Mouse (Mus musculus) liver, embryonic 14.5 days (tissue): ENCODE results near the gene Nme6. TPM values are rescaled to one million over a fixed set of nuclear protein-coding genes. Genes with fewer than 3 reads are reported as not detected.
A peak's percentile ranks its signal among the peaks of the same experiment; 100 is the strongest.

Experiments
- ATAC-seq: fragments of 200-750 bp; cut with Nextera tagmentation; 2 replicates; pipeline ENCODE4 v1.8.0; 2017; ENCODE audit warnings: moderate number of reproducible peaks, mild to moderate bottlenecking, moderate library complexity; ENCODE audit not compliant: insufficient read depth
- DNase-seq, 3 experiments: peaks; one replicate each; pipeline ENCODE4 v3.0.0-alpha.2; 2012 to 2013; ENCODE audit warnings: low read depth in 3 of 3, low spot score in 3 of 3
- H3K27ac ChIP-seq: fragments of 300-500 bp; sonication (generic); 2 replicates; pipeline ENCODE4 v1.5.1; 2014; ENCODE audit warnings: moderate library complexity, mild to moderate bottlenecking, control low read depth, inconsistent platforms
- H3K27me3 ChIP-seq: fragments of 300-500 bp; sonication (generic); 2 replicates; pipeline ENCODE4 v1.6.1; 2014; ENCODE audit warnings: mild to moderate bottlenecking, low read length, moderate library complexity; ENCODE audit not compliant: control insufficient read depth, insufficient read depth
- H3K36me3 ChIP-seq: fragments of 300-500 bp; sonication (generic); replicated peaks from 2 replicates; pipeline ENCODE4 v1.6.1; 2014; ENCODE audit warnings: low read depth; ENCODE audit not compliant: control insufficient read depth, insufficient read depth
- H3K4me1 ChIP-seq, 2 experiments: fragments of 200-500 bp in 1 of 2; fragments of 300-500 bp in 1 of 2; sonication (generic) in 1 of 2; replicated peaks; 2 replicates each; pipeline ENCODE4 v1.6.1; 2012 to 2014; ENCODE audit warnings: antibody characterized with exemption in 1 of 2, inconsistent platforms in 1 of 2, low read length in 1 of 2; ENCODE audit not compliant: control insufficient read depth in 2 of 2, insufficient read depth in 2 of 2
- H3K4me2 ChIP-seq: fragments of 300-500 bp; sonication (generic); 2 replicates; pipeline ENCODE4 v1.6.1; 2014; ENCODE audit warnings: low read depth, mild to moderate bottlenecking, control low read depth, moderate library complexity
- H3K4me3 ChIP-seq, 2 experiments: fragments of 200-500 bp in 1 of 2; fragments of 300-500 bp in 1 of 2; sonication (generic) in 1 of 2; 2 replicates each; pipeline ENCODE4 v1.5.1; 2012 to 2014; ENCODE audit warnings: low read depth in 2 of 2, low read length in 2 of 2, mild to moderate bottlenecking in 2 of 2, control low read depth in 1 of 2, inconsistent platforms in 1 of 2, moderate library complexity in 1 of 2; ENCODE audit not compliant: insufficient read depth in 1 of 2
- H3K9ac ChIP-seq: fragments of 300-500 bp; sonication (generic); replicated peaks from 2 replicates; pipeline ENCODE4 v1.6.1; 2014; ENCODE audit warnings: mild to moderate bottlenecking, control low read depth, moderate library complexity
- H3K9me3 ChIP-seq: fragments of 300-500 bp; sonication (generic); 2 replicates; pipeline ENCODE4 v1.6.1; 2016; ENCODE audit warnings: low read length, mixed read lengths; ENCODE audit not compliant: control insufficient read depth
- CTCF ChIP-seq: IDR thresholded peaks from 2 replicates; pipeline ENCODE4 v1.5.1; 2016; ENCODE audit warnings: antibody characterized with exemption, low read depth, control low read depth
- EP300 ChIP-seq: IDR thresholded peaks from 2 replicates; pipeline ENCODE4 v1.6.1; 2016; ENCODE audit warnings: antibody characterized with exemption, low read depth
- WGBS: fragments of 180-500 bp; shearing (Covaris S2); extraction: QIAGEN DNeasy Blood & Tissue Kit; methylation state at CpG from one replicate; pipeline ENCODE4 v1.1.7; 2014; ENCODE audit not compliant: insufficient replicate concordance; 5-methylcytosine and 5-hydroxymethylcytosine counted together
- polyA plus RNA-seq, 2 experiments: library from polyadenylated mRNA; depleted of rRNA in 1 of 2; stranded (reverse) in 1 of 2; unstranded in 1 of 2; fragments of >200 nt; fragmentation: Nextera tagmentation in 1 of 2; extraction: Ambion mirVana in 1 of 2; gene quantifications; 2 replicates each; pipeline versions ENCODE4 v1.2.1 to v1.2.3; 2012 to 2014

Nme6 gene
- polyA plus RNA-seq, 2 experiments = 34.0 to 54.6 TPM

- no peak overlapping the region for H3K27ac ChIP-seq
- no peak for TF ChIP-seq EP300
- no peak for TF ChIP-seq CTCF
- H3K4me1 ChIP-seq = no peaks in the 10 kb centered on the region
- 15% methylated on average over 6 of the region's 6 CpGs for WGBS
- no peak overlapping the region for H3K9ac ChIP-seq
- ATAC-seq (no peak), DNase-seq (no peak)
- no peaks in the 10 kb centered on the region for H3K9me3 ChIP-seq
- H3K4me2 ChIP-seq = no peak overlapping the region
- H3K27me3 ChIP-seq = no peaks in the 10 kb centered on the region
- H3K36me3 ChIP-seq = no peaks in the 10 kb centered on the region
- H3K4me3 ChIP-seq = no peak overlapping the region
These were observed 16.2 kb upstream of the Nme6 start for GRCm38 (mm10) chr9:109816341-109816740.

GRCm38 (mm10) chr9:109825739-109826138 lies 6.8 kb upstream of the Nme6 start:
- Histone ChIP-seq H3K27ac (no peak overlapping the region), H3K36me3 (no peaks in the 10 kb centered on the region), H3K9ac (no peak overlapping the region), H3K27me3 (no peaks in the 10 kb centered on the region), H3K9me3 (no peaks in the 10 kb centered on the region), H3K4me2 (no peak overlapping the region), H3K4me1 (peaks cover 9 to 14% of the 10 kb centered on the region in 2 experiments; a peak in 3 of 4 replicates), H3K4me3 (no peak overlapping the region)
- TF ChIP-seq CTCF (no peak), EP300 (peak; percentile 69)
- DNase-seq (peak in 1 of 3 experiments; percentile 41), ATAC-seq (peak; percentile 91)
- 13% methylated on average over 4 of the region's 4 CpGs for WGBS

DNA sequence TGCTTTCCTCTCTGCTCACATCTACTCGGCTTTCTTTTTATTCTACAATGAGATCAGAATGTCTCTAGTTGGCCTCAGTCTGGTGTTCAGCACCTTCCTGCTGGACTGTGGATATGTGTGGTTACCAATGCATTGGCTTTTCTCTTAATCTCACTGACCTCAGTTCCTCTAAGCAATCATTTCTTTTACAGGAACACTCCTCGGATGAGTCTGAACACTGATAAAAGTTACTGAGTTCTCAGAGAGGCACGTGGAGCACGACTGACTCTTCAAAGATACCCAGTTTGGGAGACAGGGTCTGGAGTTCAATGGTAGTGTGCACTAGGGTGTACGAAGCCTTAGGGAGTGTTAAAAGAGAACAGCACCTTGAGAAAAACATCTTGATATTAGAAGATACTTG lies 6.4 kb upstream of the Nme6 start:
- DNase-seq (no peak), ATAC-seq (peak; percentile 60; the same call in 1 of the 2 replicates)
- Histone ChIP-seq H3K36me3 (no peaks in the 10 kb centered on the region), H3K4me3 (no peak overlapping the region), H3K9ac (no peak overlapping the region), H3K4me1 (peaks cover 9 to 14% of the 10 kb centered on the region in 2 experiments; a peak in 3 of 4 replicates), H3K27me3 (no peaks in the 10 kb centered on the region), H3K27ac (no peak overlapping the region), H3K4me2 (no peak overlapping the region), H3K9me3 (no peaks in the 10 kb centered on the region)
- TF ChIP-seq EP300 (no peak), CTCF (no peak)
- 16% methylated on average over 5 of the region's 5 CpGs for WGBS

GRCm38 (mm10) chr9:109833088-109833412 lies 501 bp downstream of the Nme6 start:
- 5% methylated on average over 6 of the region's 6 CpGs for WGBS
- no peaks in the 10 kb centered on the region for H3K36me3 ChIP-seq
- ATAC-seq (no peak; the same call in 1 of the 2 replicates), DNase-seq (no peak)
- peaks cover 4 to 10% of the 10 kb centered on the region in 2 experiments; a peak in 2 of 4 replicates for H3K4me1 ChIP-seq
- no peaks in the 10 kb centered on the region for H3K27me3 ChIP-seq
- H3K4me3 ChIP-seq = peak overlapping the region; percentile 70 to 96
- TF ChIP-seq CTCF = no peak
- no peak for TF ChIP-seq EP300
- H3K27ac ChIP-seq = no peak overlapping the region; the same call in 1 of the 2 replicates
- H3K9ac ChIP-seq = peak overlapping the region; percentile 79
- peak overlapping the region; percentile 98 for H3K4me2 ChIP-seq
- no peaks in the 10 kb centered on the region for H3K9me3 ChIP-seq

DNA sequence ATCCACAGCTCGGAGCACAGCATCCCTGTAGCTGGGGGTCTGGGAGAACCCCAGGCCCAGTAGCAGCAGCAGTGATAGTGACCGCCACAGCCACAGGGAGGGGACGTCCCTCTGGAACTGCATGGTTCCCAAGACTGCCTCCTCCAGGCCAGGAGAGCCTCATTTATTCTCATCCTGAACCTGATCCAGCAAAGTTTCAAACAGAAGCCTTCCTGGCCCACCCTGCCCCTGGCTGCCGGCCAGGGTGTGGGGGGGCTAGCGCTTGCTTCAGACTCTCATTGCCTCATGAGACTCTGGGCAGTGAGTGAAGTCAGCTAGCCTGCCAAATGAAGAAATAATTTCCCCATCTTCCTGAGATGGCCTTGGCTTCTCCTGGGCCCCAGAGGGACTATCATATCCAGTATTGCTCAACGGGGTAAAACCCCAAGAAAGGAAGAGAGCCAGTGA lies 16.8 kb downstream of the Nme6 start, which contains the start of gene Camp:
Camp (minus strand) TSS at position 306 of the 447 bp plus-strand sequence.
- TF ChIP-seq CTCF (no peak), EP300 (no peak)
- WGBS = 65% methylated on average over 6 of the region's 6 CpGs
- H3K4me2 ChIP-seq = no peak within 1 kb of the TSS
- H3K4me1 ChIP-seq = 0 out of 4 replicates have a peak, but pooled peaks cover 0 to 2% of the 10 kb centered on the region in 2 experiments
- ATAC-seq (no peak), DNase-seq (no peak)
- H3K9ac ChIP-seq = no peak within 1 kb of the TSS
- no peak within 1 kb of the TSS for H3K4me3 ChIP-seq
- no peaks in the 10 kb centered on the region for H3K9me3 ChIP-seq
- H3K27me3 ChIP-seq = no peaks in the 10 kb centered on the region
- no peak within 1 kb of the TSS for H3K27ac ChIP-seq
- no peaks in the 10 kb centered on the region for H3K36me3 ChIP-seq
